Mouse (Mus musculus) heart, adult 9 months (tissue): Measurements from ENCODE around the gene Mal.
"Not testable (repeated sequence)": the region's sequence is repeated elsewhere in the genome, so short reads cannot be mapped to it uniquely, and the experiment has no call there.

Experiments used
- DNase-seq, 2 experiments: peaks; one replicate each; pipeline ENCODE4 v3.0.0; 2022; ENCODE audit warnings: low spot score in 2 of 2

Gene Mal

GRCm38 (mm10) chr2:127624786-127625185 lies 31.7 kb downstream of the Mal start:
- no peak for DNase-seq

DNA sequence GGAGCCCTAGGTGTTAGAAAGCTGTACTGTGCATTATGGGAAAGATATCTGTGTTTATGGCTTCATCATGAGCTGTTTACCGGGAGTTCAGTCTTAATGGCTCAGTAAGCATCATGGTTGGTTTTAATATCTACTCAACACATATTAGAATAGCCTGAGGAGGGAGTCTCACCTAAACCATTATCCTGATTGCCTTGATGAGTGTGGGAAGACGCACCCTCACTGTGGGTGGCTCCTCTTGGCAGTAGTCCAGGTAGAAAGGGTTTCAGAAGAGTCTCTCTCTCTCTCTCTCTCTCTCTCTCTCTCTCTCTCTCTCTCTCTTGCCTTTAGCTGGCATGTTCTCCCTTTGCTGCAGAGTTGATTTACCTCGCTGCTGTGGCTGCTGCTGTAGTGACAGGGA lies 34.4 kb downstream of the Mal start:
- no peak for DNase-seq

GRCm38 (mm10) chr2:127619311-127619710 lies 37.2 kb downstream of the Mal start:
- DNase-seq, result no peak

DNA sequence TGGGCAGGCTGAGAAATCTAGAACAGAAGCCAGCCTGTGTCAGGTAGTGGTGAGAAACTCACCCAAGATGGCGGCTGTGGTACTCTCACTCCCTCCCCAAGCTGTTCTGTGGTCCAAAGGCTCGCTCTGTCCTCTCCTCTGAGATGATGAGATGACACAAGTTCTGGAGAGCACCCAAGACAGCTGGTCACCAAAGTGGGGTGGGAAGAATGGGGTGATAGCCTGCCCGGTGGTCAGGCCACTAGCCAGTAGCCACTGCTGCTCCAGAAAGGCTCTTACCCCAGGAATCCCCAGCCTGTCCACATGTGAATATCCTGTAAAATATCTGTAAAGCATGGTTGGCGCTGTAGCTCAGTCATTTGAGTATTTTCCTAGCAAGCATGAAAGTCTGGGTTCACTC lies 44.2 kb downstream of the Mal start:
- DNase-seq, result no peak

DNA sequence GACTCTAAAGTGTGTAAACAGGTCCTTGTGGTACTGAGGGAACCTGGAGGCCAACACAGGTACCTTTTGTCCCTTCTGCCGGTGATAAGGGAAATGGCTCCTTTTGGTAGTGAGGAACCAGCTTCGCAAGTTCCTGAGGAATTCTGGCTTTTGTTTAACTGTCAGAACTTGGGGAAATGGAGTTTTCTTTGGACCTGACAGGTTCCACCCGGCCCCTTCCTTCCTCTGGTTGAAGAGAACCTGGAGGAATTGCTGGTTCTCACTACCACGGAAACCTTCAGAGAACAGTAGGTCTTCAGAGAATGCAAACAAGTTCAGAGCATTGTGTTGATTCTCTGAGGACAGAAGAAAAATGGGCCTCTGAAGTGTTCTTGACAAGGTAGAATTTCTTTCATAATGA lies 45.1 kb downstream of the Mal start:
- DNase-seq, result no peak

DNA sequence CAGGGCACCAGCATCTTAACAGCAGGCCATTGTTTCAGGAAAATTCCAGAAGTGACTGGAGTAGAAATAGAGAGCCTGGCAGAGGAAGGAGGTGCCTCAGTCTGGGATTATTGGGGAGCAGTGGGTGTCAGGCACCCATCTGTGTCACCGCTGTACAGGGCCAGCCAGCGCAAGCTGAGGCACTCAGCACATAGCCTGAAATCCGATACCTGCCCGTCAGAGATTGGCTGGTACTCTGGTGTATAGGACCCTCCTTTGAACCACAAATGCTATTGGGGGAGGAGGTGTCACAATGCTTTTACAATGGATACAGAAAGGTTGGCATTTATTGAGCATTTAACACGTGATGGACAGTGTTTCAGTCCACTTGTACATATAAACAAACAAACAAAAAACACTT lies 47.5 kb downstream of the Mal start:
- DNase-seq, result no peak

- peak in 1 of 2 experiments; percentile 27 for DNase-seq
Measured at GRCm38 (mm10) chr2:127608234-127608633, 48.3 kb downstream of the Mal start.

GRCm38 (mm10) chr2:127605203-127605602 lies 51.3 kb downstream of the Mal start:
- no peak for DNase-seq

GRCm38 (mm10) chr2:127603383-127603782 lies 53.1 kb downstream of the Mal start:
- DNase-seq, result not testable (repeated sequence)

GRCm38 (mm10) chr2:127590840-127591239 lies 65.7 kb downstream of the Mal start:
- no peak for DNase-seq

GRCm38 (mm10) chr2:127590204-127590603 lies 66.3 kb downstream of the Mal start:
- DNase-seq, result no peak

DNA sequence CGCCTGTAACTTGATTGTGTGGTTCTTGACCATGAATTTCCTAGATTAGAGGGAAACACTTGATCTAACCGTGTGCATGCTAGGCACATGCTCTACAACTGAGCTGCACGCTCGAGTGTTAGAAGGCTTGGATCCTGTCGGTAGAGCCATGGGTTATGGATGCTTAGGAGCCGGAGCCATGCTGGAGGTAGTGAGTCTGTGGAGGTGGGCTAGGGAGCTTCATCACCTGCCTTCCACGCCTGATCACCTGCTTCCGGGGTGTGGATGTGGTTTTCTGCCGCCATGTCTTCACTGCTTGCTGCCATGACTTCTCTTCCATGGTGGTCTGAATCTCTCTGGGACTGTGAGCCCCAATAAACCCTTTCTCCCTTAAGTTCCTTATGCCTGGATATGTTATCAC lies 67.6 kb downstream of the Mal start:
- no peak for DNase-seq

GRCm38 (mm10) chr2:127587514-127587844 lies 69.0 kb downstream of the Mal start:
- no peak for DNase-seq

DNA sequence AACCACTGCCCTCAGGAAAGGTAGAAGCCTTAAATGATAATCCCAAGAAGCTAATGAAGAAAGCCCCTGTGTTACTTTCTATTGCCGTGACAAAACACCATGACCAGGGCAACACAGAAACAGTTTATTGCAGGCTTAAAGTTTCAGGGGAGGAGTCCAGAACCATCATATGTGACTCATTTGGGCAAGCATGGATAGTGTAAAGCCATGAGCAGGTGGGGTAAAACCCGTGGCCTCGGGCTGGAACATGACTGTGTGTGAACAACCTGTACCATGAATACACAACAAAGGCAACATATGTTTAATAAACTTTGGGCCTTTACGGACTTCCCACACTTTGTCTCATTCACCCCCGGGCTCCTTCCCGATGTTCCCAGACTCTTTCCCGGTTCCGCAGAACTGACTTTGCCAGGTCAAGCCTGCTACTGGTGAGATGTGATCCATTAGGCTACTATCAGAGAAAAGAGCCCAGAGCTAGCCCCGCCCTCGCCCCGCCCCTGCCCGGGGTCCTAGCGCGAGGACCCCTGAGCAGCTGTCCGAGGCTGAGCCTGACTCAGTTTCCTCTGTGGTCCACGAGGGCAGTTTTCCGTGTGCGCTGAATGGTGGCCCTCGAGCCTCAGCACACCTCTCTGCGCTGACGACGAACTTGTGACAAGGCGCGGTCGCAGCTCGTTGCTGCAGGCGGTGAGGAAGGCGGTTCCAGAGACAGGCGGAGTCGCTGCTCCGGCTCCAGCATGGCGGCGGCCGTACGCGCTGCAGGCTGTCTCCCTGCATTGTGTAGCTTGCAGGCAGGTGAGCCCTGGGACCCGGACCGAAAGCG lies 69.6 kb downstream of the Mal start, which contains the start of the genes Zfp661 and Mrps5:
TSS of gene Zfp661 (minus strand) at position 401 of the 820 bp plus-strand sequence.
TSS of gene Mrps5 (plus strand) at position 529 of the 820 bp plus-strand sequence.
- DNase-seq, result peak; percentile 68 to 85

DNA sequence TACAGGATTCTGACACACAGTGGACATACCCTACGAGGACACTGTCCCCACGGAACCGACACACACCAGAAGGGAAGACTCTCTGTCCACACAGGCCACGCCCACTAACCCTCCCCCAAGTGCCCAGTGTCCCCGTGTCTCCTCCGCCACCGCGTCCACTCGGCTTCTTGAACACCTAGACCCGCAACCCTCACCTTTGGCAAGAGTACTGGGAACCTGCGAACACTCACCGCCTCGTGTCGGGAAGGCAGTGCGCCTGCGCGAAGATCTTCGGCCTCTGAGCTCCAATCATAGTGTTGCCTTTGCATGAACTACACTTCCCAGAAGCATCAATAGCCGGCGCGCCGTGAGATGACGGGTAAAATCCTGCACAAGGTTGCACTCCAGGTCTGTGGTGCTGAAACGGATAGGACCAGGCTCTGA lies 72.0 kb downstream of the Mal start:
- peak; percentile 93 for DNase-seq
